Mouse (Mus musculus) T-cell, adult 2 months (primary cell): ENCODE measurements around the gene Ppp2r3a.

Experiments
- DNase-seq: peaks from one replicate; pipeline ENCODE4 v3.0.0; 2022; ENCODE audit warnings: low spot score

The Ppp2r3a gene

DNA sequence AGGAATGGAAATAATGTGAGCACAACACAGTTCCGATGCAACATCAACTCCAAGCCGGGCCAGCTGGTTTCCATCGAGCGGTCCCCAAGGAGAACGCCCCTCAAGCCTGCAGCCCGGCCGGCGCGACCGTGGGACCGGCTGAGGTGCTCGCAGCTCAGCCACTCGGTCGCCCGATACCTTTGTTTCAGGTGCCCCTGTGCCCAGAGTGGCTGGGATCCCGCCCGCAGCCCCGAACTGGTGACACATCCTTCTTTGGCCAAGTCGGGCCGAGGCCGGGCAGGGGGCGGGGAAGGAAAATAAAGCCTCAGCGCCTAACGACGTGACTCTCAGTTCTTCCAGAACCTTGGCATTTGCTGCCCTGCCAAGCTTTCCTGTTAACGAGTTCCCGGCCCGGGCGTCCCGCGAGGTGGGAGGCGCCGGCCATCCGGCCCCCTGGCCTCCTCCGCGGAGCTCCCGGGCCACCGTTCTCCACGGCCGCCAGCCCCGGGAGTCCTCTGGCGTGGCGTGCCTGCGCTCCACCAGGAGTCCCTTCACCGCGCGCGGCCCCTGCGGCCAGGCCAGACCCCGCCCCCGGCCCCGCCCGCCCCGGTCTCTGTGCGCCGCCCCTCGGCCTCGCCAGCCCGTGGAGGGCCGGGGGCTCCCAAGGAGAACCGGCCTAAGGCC, 483 bp downstream of the Ppp2r3a start:
- DNase-seq, result peak; percentile 6

GRCm38 (mm10) chr9:101250486-101250885, 1.1 kb downstream of the Ppp2r3a start:
- no peak for DNase-seq

GRCm38 (mm10) chr9:101249626-101250025, 2.0 kb downstream of the Ppp2r3a start:
- DNase-seq, result peak; percentile 65

- DNase-seq, result no peak
These were observed 4.1 kb downstream of the Ppp2r3a start for GRCm38 (mm10) chr9:101247541-101247940.

GRCm38 (mm10) chr9:101245493-101245892, 6.1 kb downstream of the Ppp2r3a start:
- DNase-seq, result no peak

DNA sequence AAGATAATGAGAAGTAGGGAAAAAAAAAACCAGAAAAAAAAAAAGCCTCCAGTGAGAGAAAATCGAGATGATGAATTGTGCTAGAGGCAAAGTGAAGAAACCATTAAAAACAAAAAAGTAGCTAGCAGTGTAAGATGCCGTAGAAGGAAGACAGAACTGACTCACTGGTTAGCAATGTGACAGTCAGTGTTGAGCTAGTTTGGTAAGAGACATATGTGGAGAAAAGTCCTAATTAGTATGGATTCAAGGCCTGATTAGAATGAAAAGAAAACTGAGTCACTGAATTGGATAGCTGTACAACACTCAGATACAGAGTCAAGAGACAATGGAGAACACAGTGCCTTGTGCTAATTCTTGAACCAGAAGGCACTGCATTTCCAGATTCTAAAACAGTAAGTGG, 7.9 kb downstream of the Ppp2r3a start:
- no peak for DNase-seq

DNA sequence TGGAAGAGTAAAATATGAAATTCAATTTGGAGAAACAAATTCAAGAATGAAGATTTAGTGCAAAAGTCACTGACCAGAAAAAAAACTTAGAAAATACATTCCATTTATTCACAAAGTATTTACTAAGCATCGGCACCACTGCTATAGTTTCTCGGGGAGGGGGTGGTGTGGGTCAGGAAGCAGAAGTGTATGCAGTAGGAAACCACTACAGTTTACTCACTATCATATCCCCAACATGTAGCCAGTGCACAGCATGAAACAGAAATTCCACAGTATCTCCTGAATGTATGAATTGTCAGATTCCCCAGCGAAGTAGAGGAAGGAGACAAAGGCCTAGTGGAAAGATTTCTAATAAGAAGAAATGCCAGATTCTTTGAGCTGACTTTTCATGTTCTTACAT, 11.4 kb downstream of the Ppp2r3a start:
- no peak for DNase-seq

GRCm38 (mm10) chr9:101235786-101236185, 15.8 kb downstream of the Ppp2r3a start:
- DNase-seq, result no peak

DNA sequence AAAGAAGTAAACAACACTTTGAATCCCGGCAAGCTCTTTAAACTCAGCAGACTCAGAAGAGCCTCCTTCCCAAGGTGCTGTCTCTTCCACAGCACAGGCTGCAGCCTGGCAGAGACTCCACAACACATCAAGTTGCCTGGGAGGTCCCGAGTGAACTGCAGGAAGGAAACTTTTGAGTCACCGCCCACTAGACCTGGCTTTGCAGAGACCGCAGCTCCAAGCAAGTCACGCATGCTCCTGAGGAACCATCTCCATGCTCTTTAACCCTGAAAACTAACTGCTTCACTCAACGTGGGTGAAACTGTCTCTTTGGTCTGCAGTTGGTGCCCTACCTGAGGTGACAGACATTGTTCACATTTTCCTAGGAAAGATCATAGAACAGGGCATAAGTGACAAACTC, 19.6 kb downstream of the Ppp2r3a start:
- DNase-seq, result no peak

DNA sequence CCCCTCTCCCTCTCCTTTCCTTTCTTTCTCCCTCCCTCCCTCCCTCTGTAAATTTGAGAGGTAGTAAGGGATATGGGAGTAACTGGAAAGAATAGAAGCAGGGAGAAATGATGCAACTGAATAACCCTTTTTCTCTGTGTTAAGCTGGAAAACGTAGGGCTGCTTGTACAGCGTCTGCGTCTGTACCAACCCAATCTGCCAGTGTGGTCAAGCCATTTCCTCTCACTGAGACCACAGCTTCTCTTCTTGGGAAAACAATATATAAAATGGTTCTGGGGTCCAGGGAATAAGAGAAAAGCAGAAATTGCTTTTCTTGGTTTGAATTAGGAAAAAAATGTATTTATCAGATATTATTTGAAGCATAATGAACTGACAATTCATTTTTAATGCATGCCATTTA, 21.6 kb downstream of the Ppp2r3a start:
- no peak for DNase-seq

GRCm38 (mm10) chr9:101228892-101229291, 22.7 kb downstream of the Ppp2r3a start:
- DNase-seq, result no peak

GRCm38 (mm10) chr9:101207984-101208383, 43.6 kb downstream of the Ppp2r3a start:
- no peak for DNase-seq

DNA sequence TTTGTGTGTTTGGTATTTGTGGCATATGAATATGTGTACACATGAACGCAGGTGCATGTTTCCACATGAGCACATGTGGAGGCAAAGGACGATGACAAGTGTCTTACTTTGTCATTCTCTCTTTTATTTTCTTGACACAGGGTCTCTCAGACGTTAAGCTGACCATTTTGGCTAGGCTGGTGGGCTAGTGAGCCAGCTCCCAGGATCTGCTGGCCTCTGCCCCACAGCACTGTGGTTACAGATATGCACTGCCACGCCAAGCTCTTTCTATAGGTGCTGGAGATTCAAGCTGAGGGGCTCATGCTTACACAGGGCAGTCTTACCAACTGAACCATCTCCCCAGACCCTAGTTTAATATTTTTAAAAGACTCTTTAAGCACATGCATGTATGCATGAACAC, 45.1 kb downstream of the Ppp2r3a start:
- DNase-seq, result no peak

DNA sequence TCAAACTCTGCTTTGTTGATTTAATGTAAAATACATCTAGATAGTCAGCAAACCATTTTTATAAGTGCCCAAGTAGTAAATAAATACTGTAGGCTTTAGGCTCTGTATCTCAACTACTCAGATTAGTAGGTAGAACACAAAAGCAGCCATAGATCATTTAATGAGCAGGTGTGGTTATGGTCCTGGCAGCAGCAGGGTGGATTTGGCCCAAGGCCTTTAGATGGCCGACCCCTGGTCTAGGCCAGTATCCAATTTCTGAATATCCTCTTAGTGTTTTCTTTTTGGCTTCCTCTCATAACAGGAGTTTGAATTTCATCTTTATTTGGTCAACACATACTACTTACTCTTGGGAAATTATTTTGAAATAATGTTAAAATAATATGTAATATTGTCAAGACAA, 46.4 kb downstream of the Ppp2r3a start:
- DNase-seq, result no peak

GRCm38 (mm10) chr9:101204059-101204458, 47.5 kb downstream of the Ppp2r3a start:
- DNase-seq, result no peak

GRCm38 (mm10) chr9:101200627-101201026, 51.0 kb downstream of the Ppp2r3a start:
- DNase-seq, result no peak

DNA sequence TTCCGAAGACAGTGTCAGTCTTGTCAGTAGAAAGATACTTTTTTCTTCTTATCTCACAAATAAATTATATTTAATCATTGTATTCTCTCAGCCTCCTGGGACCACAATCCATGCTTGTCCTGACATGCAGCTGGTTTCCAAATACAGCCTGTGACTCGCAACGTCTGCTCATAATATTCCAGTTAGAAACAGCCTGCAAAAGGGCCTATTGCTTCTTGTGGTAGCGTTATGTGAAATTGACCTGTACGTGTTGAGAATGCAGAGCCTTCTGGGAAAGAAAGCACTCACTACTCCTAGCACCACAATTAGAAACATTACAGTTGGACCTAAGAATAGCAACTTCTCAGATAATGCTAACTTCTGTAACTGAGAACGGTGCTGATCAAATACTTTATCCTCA, 52.8 kb downstream of the Ppp2r3a start:
- no peak for DNase-seq

DNA sequence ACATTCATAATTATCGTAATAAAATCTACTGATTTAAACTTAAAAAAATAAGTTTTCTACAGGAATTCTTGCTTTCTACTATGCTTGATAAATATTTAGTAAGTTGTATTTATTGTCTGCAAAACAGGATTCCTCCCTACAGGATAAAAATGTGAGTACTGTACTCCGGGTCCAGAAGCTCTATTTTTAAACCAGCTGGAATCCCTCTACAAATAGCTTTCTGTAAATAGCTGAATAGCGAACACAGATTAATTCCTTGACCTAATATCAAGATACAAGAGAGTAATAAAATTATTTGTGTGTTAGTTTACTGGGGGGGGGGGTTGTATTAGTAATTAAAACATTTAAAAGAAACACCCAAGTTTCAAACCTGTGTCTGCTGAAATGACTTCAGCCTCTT, 53.3 kb downstream of the Ppp2r3a start:
- no peak for DNase-seq

DNA sequence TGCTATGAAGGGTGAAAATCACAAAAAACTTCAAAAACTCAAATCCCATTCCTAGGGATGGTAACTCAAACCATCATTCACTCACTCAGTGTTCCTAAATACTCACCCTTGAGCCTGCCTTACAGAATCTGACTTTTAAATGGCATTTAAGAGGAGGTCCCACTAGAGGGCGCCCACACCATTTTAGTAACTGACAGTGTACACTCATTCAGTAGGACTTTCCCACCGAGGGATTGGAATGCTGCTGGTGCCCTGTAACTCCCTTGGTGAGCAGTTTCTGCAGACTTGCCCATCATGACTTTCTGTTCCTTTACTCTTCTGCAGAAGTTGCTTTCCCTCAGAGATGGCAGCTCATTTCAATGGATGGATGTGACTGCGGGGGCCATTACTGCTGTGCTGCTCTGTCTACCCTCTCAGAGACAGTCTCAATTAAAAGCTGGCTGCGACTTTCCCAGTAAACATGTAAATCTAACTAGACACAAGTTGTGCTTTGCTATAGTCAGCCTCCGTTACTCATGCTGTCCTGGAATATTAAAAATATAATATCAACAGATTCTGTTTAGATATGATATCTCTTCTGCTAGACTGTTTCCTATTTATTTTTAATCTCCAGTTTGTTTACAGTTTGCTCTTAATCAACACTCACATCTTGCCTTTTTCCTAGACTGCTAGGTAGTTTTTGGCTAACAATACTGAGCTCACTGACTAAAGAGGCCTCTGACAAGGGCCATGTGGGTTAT, 69.5 kb downstream of the Ppp2r3a start:
- DNase-seq, result peak; percentile 40

DNA sequence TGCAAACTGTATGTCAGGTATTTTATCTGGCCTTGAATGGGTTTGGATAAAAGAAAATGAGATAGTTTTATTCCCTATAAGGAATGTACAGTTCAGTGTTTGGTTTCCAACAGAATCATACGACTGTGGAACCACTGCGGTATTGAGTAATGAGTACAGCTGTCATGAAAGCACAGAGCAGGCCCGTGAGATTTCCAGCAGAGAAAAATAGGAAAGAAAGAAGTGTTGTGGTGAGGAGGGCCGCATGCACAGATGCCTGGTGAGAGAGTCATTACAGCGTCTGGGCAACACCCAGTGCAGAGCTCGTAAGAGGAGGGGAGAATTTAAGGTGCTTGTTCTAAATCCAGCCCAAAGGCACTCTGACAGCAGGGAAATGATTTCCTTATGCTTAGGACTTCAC, 70.3 kb downstream of the Ppp2r3a start:
- DNase-seq, result no peak

- no peak for DNase-seq
These were observed 71.4 kb downstream of the Ppp2r3a start for GRCm38 (mm10) chr9:101180234-101180633.

DNA sequence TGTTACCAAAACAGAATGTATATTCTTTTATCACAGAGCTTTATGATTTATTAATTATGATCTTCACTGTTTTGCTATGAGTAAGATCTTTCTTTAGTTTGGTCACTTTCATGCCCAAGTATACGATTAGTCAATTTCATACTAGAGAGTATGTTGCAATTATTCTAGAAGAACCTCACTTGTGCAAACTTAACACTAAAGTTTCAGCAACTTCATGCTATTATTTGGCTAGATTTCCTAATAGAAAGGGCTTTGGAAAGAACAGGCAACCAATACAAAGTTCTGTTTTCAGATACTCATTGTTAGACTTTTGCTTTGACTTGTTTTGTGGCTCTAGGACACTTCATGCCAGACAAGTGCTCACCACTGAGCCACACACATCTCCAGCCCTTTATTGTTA, 91.0 kb downstream of the Ppp2r3a start:
- DNase-seq, result no peak

DNA sequence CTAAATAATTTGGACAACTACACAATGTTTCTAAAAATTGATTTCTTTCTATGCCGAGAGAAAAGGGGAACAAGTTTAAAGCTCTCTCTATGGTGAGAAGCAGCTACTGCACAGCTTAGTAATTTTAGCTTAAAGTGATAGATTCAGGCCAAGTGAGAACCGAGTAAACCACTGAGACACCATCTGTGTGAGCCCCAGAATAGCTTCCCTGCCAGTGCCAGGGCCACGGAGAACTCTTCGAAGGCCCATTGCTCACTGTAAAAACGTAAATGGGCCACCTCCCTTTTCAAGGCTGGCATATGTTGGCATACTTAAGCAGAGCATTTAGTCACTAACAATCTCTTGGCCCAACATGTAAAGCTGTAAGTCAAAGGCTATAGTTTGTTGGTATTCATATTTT, 91.5 kb downstream of the Ppp2r3a start:
- DNase-seq, result no peak

DNA sequence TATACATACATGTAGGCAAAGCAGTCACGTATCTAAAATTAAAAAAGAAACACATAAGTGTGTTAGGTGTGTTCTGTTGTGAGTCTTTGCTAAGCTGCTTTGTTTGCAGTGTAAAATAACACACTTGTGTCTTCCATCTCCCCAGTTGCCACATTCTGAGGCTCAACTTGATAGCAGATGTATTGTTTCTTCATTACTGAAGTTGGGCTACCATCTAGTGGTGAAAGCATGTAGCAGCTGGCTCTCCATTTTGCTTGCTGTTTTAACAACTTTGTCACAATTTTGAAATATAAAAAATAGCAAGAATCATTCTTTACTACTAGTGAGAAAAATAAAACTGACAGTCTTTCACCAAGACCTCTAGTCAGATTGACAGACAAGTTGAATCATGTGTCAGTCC, 92.2 kb downstream of the Ppp2r3a start:
- DNase-seq, result peak; percentile 39
